ENCODE assay signal across 25 mouse cellular contexts in the genomic region with DNA sequence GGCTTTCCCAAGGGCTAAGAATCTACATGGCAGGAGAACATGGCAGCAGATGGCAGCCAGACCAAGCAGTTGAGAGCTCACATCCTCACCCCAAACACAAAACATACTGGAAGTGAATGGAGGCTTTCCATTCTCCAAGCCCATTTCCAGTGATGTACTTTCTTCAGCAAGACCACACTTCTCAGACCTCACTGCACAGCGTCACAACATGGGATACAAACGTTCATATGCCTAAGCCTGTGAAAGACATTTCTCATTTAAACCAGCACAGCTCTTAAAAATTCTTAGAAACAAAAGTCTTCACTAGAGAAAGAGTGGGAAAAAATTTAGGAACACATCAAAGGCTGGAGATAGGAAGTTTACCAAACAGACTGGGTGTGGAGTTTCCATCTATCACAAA.
"Had no signal": no experiment of that assay in that cellular context is flagged by ENCODE, and none has a peak within 500 bp of the region (broad histone marks: within the 10 kb centered on the region; RNA-seq: fewer than 3 reads in every experiment).

No protein-coding gene starts in this region.

- H3K27ac ChIP-seq: gastrocnemius, adult 2 months; heart, adult 2 months; hindbrain, embryonic 10.5 days; hindbrain, embryonic 14.5 days; layer of hippocampus, adult 2 months; left cerebral cortex, adult 2 months; limb, embryonic 12.5 days; liver, embryonic 13.5 days; liver, embryonic 15.5 days had no signal

- H3K9me3 ChIP-seq: hindbrain, embryonic 10.5 days; limb, embryonic 10.5 days; liver, embryonic 13.5 days; liver, embryonic 15.5 days had no signal

- ATAC-seq: hindbrain, embryonic 16.5 days; inflammation-experienced regulatory T-cells, adult 6 months; intestine, postnatal 0 days had no signal

- H3K4me2 ChIP-seq: heart, embryonic 11.5 days; hindbrain, embryonic 14.5 days; limb, embryonic 12.5 days; liver, embryonic 11.5 days; liver, embryonic 13.5 days; liver, embryonic 15.5 days had no signal

- H3K27me3 ChIP-seq: limb, embryonic 12.5 days; liver, embryonic 13.5 days; liver, embryonic 15.5 days had no signal

- H3K4me1 ChIP-seq: liver, embryonic 13.5 days; liver, embryonic 15.5 days had no signal

- H3K36me3 ChIP-seq: hindbrain, embryonic 10.5 days; limb, embryonic 10.5 days; limb, embryonic 12.5 days; liver, embryonic 13.5 days; liver, embryonic 15.5 days had no signal

- DNase-seq: gastrocnemius, adult 2 months; gastrocnemius, postnatal 10 days; gastrocnemius, postnatal 25 days; heart, adult 2 months; heart, postnatal 10 days; heart, postnatal 4 days; kidney, adult 18-20 months; kidney, adult 8-10 months; kidney, postnatal 10 days; kidney, postnatal 25 days; kidney, postnatal 4 days; liver; liver, embryonic 13.5 days had no signal

- H3K4me3 ChIP-seq: gastrocnemius, adult 2 months; heart, adult 2 months; hindbrain, embryonic 10.5 days; layer of hippocampus, adult 2 months; left cerebral cortex, adult 2 months; limb, embryonic 10.5 days; limb, embryonic 12.5 days; liver, embryonic 13.5 days; liver, embryonic 15.5 days had no signal

- H3K9ac ChIP-seq: hindbrain, embryonic 14.5 days; limb, embryonic 12.5 days; liver, embryonic 13.5 days; liver, embryonic 15.5 days had no signal
